Mouse (Mus musculus): ENCODE measurements around the gene Sgcg. TPM values are rescaled to one million over a fixed set of nuclear protein-coding genes. Genes with fewer than 3 reads are reported as not detected.
A peak's percentile ranks its signal among the peaks of the same experiment; 100 is the strongest.

The Sgcg gene
- polyA plus RNA-seq, 1 experiment: 60.1 TPM

- Histone ChIP-seq H3K4me2 (ENCODE audit: low read depth) (no peak overlapping the region), H3K4me3 (no peak overlapping the region), H3ac (ENCODE audit: control insufficient read depth, insufficient read length) (no peak overlapping the region), H3K27me3 (ENCODE audit: control insufficient read depth, insufficient read depth, insufficient read length) (no peaks in the 10 kb centered on the region), H3K79me2 (ENCODE audit: control insufficient read depth, insufficient read depth) (no peaks in the 10 kb centered on the region), H3K36me3 (ENCODE audit: control insufficient read depth, insufficient read depth) (peaks cover 28% of the 10 kb centered on the region)
- TF ChIP-seq TCF12 (IDR thresholded peaks at IDR 0.05; ENCODE audit: insufficient read depth, poor library complexity, severe bottlenecking) (no peak), REST (IDR thresholded peaks at IDR 0.05; ENCODE audit: insufficient read depth, insufficient read length) (no peak), MAX (IDR thresholded peaks at IDR 0.05; ENCODE audit: low read depth) (no peak), SRF (IDR thresholded peaks at IDR 0.05; ENCODE audit: control insufficient read depth, insufficient read length, low read depth) (no peak), CEBPB (IDR thresholded peaks at IDR 0.05; ENCODE audit: insufficient read depth, poor library complexity, severe bottlenecking) (no peak)
These were observed 66.0 kb downstream of the Sgcg start for GRCm38 (mm10) chr14:61192326-61192725.

GRCm38 (mm10) chr14:61191904-61192303 lies 66.4 kb downstream of the Sgcg start:
- Histone ChIP-seq H3K79me2 (ENCODE audit: control insufficient read depth, insufficient read depth) (no peaks in the 10 kb centered on the region), H3K4me3 (no peak overlapping the region), H3K36me3 (ENCODE audit: control insufficient read depth, insufficient read depth) (peaks cover 31% of the 10 kb centered on the region), H3K27me3 (ENCODE audit: control insufficient read depth, insufficient read depth, insufficient read length) (no peaks in the 10 kb centered on the region), H3K4me2 (ENCODE audit: low read depth) (no peak overlapping the region), H3ac (ENCODE audit: control insufficient read depth, insufficient read length) (no peak overlapping the region)
- TF ChIP-seq TCF3 (IDR thresholded peaks at IDR 0.05; ENCODE audit: insufficient read length, low read depth) (no peak), REST (IDR thresholded peaks at IDR 0.05; ENCODE audit: insufficient read depth, insufficient read length) (no peak), POLR2AphosphoS2 (IDR thresholded peaks at IDR 0.05; ENCODE audit: insufficient read length, low read depth) (no peak), CEBPB (IDR thresholded peaks at IDR 0.05; ENCODE audit: insufficient read depth, poor library complexity, severe bottlenecking) (no peak), MAX (IDR thresholded peaks at IDR 0.05; ENCODE audit: low read depth) (no peak), TCF12 (IDR thresholded peaks at IDR 0.05; ENCODE audit: insufficient read depth, poor library complexity, severe bottlenecking) (no peak), MYOG (IDR thresholded peaks at IDR 0.05; ENCODE audit: control insufficient read depth in 1 of 3, insufficient read depth in 1 of 3, insufficient read length in 2 of 3, low read depth in 2 of 3) (no peak), MYOD1 (IDR thresholded peaks at IDR 0.05; ENCODE audit: control insufficient read depth in 1 of 3, insufficient read length in 2 of 3, low read depth in 2 of 3) (no peak), E2F4 (IDR thresholded peaks at IDR 0.05; ENCODE audit: insufficient read depth) (no peak), SRF (IDR thresholded peaks at IDR 0.05; ENCODE audit: control insufficient read depth, insufficient read length, low read depth) (no peak)

- Histone ChIP-seq H3K4me3 (peak overlapping the region; percentile 32), H3K79me2 (ENCODE audit: control insufficient read depth, insufficient read depth) (peaks cover 42% of the 10 kb centered on the region), H3K4me2 (ENCODE audit: low read depth) (peak overlapping the region; percentile 89), H3ac (ENCODE audit: control insufficient read depth, insufficient read length) (peak overlapping the region; percentile 56), H3K27me3 (ENCODE audit: control insufficient read depth, insufficient read depth, insufficient read length) (no peaks in the 10 kb centered on the region), H3K36me3 (ENCODE audit: control insufficient read depth, insufficient read depth) (no peaks in the 10 kb centered on the region)
- TF ChIP-seq REST (IDR thresholded peaks at IDR 0.05; ENCODE audit: insufficient read depth, insufficient read length) (no peak), CEBPB (IDR thresholded peaks at IDR 0.05; ENCODE audit: insufficient read depth, poor library complexity, severe bottlenecking) (no peak), SRF (IDR thresholded peaks at IDR 0.05; ENCODE audit: control insufficient read depth, insufficient read length, low read depth) (no peak), E2F4 (IDR thresholded peaks at IDR 0.05; ENCODE audit: insufficient read depth) (no peak), POLR2AphosphoS2 (IDR thresholded peaks at IDR 0.05; ENCODE audit: insufficient read length, low read depth) (peak; percentile 37), USF1 (IDR thresholded peaks at IDR 0.05; ENCODE audit: low read depth) (no peak), POLR2A (IDR thresholded peaks at IDR 0.05; ENCODE audit: insufficient read length, low read depth) (peak; percentile 13), MAX (IDR thresholded peaks at IDR 0.05; ENCODE audit: low read depth) (no peak), TCF12 (IDR thresholded peaks at IDR 0.05; ENCODE audit: insufficient read depth, poor library complexity, severe bottlenecking) (no peak), MYOG (IDR thresholded peaks at IDR 0.05; ENCODE audit: control insufficient read depth in 1 of 3, insufficient read depth in 1 of 3, insufficient read length in 2 of 3, low read depth in 2 of 3) (no peak), TCF3 (IDR thresholded peaks at IDR 0.05; ENCODE audit: insufficient read length, low read depth) (no peak), MYOD1 (IDR thresholded peaks at IDR 0.05; ENCODE audit: control insufficient read depth in 1 of 3, insufficient read length in 2 of 3, low read depth in 2 of 3) (peak in 2 of 3 experiments; percentile 32 to 41)
These were observed 85.1 kb downstream of the Sgcg start for GRCm38 (mm10) chr14:61173229-61173628.

GRCm38 (mm10) chr14:61172548-61173158 lies 85.6 kb downstream of the Sgcg start:
- H3K36me3 ChIP-seq (ENCODE audit: control insufficient read depth, insufficient read depth): no peaks in the 10 kb centered on the region
- H3K4me2 ChIP-seq (ENCODE audit: low read depth): peak overlapping the region; percentile 89
- TF ChIP-seq TCF3 (IDR thresholded peaks at IDR 0.05; ENCODE audit: insufficient read length, low read depth) (no peak), E2F4 (IDR thresholded peaks at IDR 0.05; ENCODE audit: insufficient read depth) (no peak), TCF12 (IDR thresholded peaks at IDR 0.05; ENCODE audit: insufficient read depth, poor library complexity, severe bottlenecking) (no peak), USF1 (IDR thresholded peaks at IDR 0.05; ENCODE audit: low read depth) (no peak), CEBPB (IDR thresholded peaks at IDR 0.05; ENCODE audit: insufficient read depth, poor library complexity, severe bottlenecking) (no peak), REST (IDR thresholded peaks at IDR 0.05; ENCODE audit: insufficient read depth, insufficient read length) (no peak), MYOG (IDR thresholded peaks at IDR 0.05; ENCODE audit: control insufficient read depth in 1 of 3, insufficient read depth in 1 of 3, insufficient read length in 2 of 3, low read depth in 2 of 3) (peak in 2 of 3 experiments; percentile 21 to 34), MAX (IDR thresholded peaks at IDR 0.05; ENCODE audit: low read depth) (no peak), POLR2AphosphoS2 (IDR thresholded peaks at IDR 0.05; ENCODE audit: insufficient read length, low read depth) (peak; percentile 88), POLR2A (IDR thresholded peaks at IDR 0.05; ENCODE audit: insufficient read length, low read depth) (peak; percentile 83), SRF (IDR thresholded peaks at IDR 0.05; ENCODE audit: control insufficient read depth, insufficient read length, low read depth) (peak; percentile 82), MYOD1 (IDR thresholded peaks at IDR 0.05; ENCODE audit: control insufficient read depth in 1 of 3, insufficient read length in 2 of 3, low read depth in 2 of 3) (peak in 1 of 3 experiments; percentile 2)
- H3ac ChIP-seq (ENCODE audit: control insufficient read depth, insufficient read length): peak overlapping the region; percentile 56
- peak overlapping the region; percentile 32 for H3K4me3 ChIP-seq
- peaks cover 40% of the 10 kb centered on the region for H3K79me2 ChIP-seq (ENCODE audit: control insufficient read depth, insufficient read depth)
- H3K27me3 ChIP-seq (ENCODE audit: control insufficient read depth, insufficient read depth, insufficient read length): no peaks in the 10 kb centered on the region

Data from myocyte (in vitro differentiated cells).